Mouse (Mus musculus): ENCODE data around the gene Cox8b.

Gene Cox8b

DNA sequence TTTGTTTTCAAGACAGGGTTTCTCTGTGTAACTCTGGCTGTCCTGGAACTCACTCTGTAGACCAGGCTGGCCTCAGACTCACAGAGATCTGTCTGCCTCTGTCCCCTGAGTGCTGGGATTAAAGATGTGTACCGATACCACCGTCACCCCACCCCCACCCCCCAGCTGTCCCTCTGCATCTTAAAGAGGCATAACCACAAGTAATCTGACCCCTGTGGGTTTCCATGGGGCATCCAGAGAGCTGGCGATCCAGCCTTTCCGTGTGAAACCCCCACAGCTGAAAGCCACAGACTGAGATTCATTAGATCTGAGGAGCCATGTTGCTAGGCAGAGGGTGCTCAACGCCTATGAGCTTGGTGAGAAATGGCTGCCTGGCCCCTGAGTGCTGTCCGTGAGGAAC lies 40.2 kb downstream of the Cox8b start:
- DNase-seq: no peak

DNA sequence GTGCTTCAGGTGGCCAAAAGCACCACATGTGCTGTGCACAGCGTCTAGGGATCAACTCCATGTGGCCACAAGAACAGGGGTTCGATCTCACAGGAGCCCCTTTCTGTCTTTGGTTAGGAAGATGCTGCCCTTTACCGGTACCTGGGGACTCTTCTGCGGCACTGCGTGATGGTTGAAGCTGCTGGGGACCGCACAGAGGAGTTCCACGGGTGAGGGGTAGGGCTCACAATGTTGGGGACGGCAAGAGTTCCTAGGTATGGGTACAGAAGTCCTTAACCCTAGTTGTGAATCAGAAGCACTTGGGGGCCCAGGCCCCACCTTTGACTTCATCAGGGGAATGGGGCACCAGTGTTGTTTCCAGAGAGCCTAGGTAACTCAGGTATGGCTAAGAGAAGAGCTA lies 41.5 kb downstream of the Cox8b start:
- DNase-seq: no peak

DNA sequence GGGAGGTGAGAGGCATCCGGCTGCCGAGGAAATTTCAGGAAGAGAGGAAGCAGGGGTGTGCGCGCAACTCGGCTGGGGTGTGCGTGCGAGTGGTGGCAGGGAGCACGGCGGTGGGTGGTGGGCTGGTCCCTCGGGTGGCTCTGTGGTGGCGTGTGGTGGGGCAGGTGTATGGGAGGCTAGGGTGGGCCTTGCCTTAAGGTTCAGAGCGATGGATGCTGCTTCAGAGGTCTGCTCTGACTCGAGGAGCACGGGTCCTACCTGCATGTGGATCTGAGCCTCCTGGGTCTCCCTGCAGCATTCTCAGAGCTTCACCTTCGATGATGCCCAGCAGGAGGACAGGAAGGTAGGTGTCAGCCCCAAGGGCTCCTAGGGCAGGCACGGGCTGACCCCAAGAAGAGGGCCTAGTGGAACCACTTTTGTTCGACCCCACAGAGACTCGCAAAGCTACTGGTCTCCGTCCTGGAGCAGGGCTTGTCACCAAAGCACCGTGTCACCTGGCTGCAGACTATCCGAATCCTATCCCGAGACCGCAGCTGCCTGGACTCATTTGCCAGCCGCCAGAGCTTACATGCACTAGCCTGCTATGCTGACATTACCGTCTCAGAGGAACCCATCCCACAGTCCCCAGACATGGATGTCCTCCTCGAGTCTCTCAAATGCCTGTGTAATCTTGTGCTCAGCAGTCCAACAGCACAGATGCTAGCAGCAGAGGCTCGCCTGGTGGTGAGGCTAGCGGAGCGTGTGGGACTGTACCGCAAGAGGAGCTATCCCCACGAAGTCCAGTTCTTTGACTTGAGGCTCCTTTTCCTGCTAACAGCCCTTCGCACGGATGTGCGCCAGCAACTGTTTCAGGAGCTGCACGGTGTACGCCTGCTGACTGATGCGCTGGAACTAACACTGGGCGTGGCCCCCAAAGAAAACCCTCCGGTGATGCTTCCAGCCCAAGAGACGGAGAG lies 42.4 kb downstream of the Cox8b start, which contains the start of gene Bet1l:
Gene Bet1l, minus strand, starts transcription at position 28 of the 956 bp plus-strand sequence.
- no peak for DNase-seq

DNA sequence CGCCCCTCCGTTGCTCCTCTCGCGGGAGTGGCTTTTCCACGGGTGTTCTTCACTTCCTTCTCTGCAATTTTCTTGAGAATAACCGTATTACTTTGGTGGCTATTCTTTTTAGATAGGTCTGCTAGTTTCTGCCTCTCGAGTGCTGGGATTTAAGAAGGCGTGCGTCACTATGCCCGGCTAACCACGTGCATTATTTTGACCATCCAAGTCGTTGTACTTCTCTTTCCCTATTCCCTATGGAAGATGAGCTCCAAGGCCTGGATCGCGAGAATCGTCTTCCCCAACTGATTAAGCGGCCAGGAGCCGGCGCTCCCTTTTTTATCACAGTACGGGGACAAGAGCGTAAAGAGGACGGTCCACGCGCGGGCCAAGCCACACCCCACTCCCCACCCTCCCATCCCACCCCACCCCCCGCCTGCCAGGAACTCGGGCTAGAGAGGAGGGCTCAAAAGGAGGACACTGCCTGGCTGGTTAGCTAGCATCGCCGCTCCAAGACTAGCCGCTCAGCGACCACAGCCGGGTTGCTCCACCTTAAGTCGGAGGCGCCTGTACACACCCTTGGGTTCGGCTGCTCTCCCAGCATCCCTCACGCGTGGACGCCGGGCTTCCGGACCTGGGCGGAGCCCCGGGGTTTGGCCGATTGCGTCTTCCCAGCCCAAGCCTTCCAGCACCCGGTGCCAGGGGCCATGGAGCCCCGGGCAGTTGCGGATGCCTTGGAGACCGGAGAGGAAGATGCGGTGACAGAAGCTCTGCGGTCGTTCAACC lies 43.3 kb downstream of the Cox8b start, which contains the start of gene Ric8a:
Gene Ric8a, plus strand, starts transcription at position 173 of the 765 bp plus-strand sequence.
- DNase-seq: peak; percentile 88

DNA sequence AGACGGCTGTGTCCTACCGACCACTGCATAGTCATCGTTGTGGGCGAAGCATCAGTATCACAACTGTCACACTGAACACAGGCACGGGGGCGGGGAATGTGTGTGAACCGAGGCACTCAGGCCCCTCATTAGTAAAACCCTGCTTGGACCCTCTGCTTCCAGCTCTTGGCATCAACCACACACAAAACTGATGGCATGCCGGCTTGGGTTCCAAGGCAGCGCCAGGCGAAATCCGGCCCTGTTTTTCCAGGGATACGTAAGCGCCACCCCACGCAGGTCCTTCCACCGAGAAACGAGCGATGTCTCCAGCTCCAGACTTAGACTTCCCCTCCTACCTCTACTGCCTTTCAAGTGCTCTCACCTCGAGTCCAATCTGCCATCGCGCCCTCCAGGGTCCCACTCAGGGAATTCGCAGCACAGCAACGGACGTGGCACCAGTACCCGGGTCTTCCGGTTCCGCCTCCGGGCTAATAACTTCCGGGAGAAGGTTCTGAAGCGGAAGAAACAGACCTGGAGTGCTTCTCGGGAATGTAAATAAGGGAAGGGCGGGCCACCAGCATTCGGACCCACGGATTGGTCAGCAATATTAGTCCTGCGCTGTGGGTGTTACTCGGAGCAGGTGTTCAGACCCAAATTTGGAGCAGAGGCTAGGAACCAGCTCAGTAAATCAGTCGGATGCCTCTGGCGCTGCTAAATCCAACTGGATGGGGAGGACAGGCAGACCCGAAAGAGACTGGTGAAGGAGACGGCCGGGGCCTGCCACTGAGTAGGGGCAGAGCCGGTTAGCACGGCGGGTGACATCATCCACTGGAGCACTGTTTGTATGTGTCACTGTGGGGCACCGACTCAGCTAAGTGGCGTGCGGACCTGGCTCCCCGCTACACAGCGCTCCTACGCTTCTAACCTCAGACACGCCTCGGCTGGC lies 44.1 kb downstream of the Cox8b start, which contains the start of gene Gm45785:
Gene Gm45785, minus strand, starts transcription at position 472 of the 925 bp plus-strand sequence.
- peak; percentile 61 for DNase-seq

DNA sequence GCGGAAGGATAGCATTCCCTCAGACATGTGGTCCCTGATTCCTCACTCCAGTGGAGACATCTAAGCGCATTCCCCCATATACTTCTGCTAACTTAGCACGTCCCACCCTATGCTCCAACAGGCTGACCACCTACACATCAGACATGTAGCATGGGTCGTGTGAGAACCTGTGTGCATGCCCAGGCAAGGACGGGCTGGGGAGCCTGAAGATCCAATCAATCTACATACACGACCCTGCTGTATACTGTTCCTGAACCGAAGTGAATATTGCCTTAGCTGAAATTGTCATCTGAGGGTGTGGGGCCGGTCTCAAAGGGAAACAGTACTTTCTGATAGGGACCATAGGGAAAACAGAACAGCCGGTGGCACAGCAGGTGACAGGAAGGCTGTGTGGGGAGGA lies 45.1 kb downstream of the Cox8b start:
- no peak for DNase-seq

DNA sequence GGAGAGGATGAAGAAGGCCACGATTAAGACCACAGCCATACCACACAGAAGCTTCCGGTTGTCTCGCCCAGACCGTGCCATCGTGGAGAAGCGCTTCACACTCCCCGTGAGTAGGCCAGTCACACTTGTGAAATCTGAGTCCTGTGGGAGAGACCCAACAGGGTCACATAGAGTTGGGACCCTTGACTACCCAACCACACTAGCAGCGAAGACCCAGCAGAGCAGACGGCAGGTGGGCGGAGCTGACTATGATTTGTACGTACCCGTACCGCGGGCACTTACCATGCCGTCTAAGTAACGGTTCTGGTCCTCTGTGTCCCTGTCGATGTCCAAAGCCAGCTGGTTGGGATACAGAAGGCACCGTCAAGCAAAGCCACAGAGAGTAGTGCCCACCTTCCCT lies 45.8 kb downstream of the Cox8b start:
- no peak for DNase-seq

DNA sequence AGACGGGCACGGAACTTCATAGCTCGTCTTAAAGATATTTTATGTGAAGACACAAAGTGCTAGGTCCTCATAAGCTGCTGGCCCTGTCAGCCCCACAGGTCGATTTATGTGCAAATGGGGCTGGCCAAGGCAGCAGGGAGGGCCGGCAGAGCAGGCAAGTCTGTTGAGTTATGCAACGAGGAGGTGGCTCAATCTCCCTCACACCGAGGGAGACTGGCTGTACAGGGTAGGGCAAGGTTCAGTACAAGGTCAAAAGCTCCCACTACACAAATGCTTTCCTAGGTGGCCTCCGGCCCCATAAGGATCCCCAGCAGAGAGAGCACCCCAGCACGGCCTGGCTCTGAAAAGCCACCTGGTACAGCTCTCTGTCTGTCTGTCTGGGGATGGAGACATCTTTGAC lies 46.9 kb downstream of the Cox8b start:
- DNase-seq: no peak

DNA sequence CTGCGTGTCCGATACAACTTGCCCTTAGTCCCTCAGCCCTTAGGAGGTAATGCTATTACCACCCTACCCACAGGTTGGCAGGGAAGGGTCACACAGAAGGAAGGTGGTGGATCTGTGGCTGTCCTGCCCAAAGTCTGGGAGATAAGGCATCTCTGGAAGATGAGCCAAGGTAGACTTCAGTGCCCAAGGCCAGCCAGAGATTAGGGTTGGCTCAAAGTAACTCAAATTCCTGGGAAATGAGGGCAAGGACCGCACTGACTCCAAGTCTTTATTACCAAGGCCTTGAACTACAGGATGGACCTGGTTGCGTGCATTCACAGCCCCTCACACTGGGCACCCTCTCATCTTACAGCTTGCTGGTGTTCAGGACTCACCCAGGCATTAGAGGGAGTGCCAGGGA lies 48.3 kb downstream of the Cox8b start:
- no peak for DNase-seq

Measured in thymus, postnatal 14 days (tissue).